Mouse (Mus musculus) lung, postnatal 0 days (tissue): ENCODE measurements around the gene Slc22a20. TPM values are rescaled to one million over a fixed set of nuclear protein-coding genes. Genes with fewer than 3 reads are reported as not detected.

Experiments
- ATAC-seq: fragments of 200-750 bp; cut with Nextera tagmentation; 2 replicates; pipeline ENCODE4 v1.8.0; 2017; ENCODE audit warnings: moderate library complexity
- DNase-seq: peaks from one replicate; pipeline ENCODE4 v3.0.0-alpha.2; 2016; ENCODE audit warnings: low spot score
- H3K27ac ChIP-seq: fragments of 300-500 bp; sonication (generic); 2 replicates; pipeline ENCODE4 v1.5.1; 2014; ENCODE audit warnings: antibody characterized with exemption, mild to moderate bottlenecking, low read length, mixed read lengths
- H3K27me3 ChIP-seq: fragments of 300-500 bp; sonication (generic); replicated peaks from 2 replicates; pipeline ENCODE4 v1.6.1; 2014; ENCODE audit warnings: low read length, mixed read lengths; ENCODE audit not compliant: insufficient read depth
- H3K36me3 ChIP-seq: fragments of 300-500 bp; sonication (generic); 2 replicates; pipeline ENCODE4 v1.6.1; 2014; ENCODE audit warnings: low read length, mixed read lengths; ENCODE audit not compliant: insufficient read depth
- H3K4me1 ChIP-seq: fragments of 300-500 bp; sonication (generic); 2 replicates; pipeline ENCODE4 v1.6.1; 2014; ENCODE audit warnings: antibody characterized with exemption, low read depth, low read length, mixed read lengths; ENCODE audit not compliant: insufficient read depth
- H3K4me2 ChIP-seq: fragments of 300-500 bp; sonication (generic); replicated peaks from 2 replicates; pipeline ENCODE4 v1.6.1; 2014; ENCODE audit warnings: low read depth, mild to moderate bottlenecking, low read length, moderate library complexity, mixed read lengths
- H3K4me3 ChIP-seq: fragments of 300-500 bp; sonication (generic); 2 replicates; pipeline ENCODE4 v1.5.1; 2014; ENCODE audit warnings: low read depth, low read length
- H3K9ac ChIP-seq: fragments of 300-500 bp; sonication (generic); replicated peaks from 2 replicates; pipeline ENCODE4 v1.6.1; 2014; ENCODE audit warnings: low read depth, mild to moderate bottlenecking
- H3K9me3 ChIP-seq: fragments of 300-500 bp; sonication (generic); 2 replicates; pipeline ENCODE4 v1.6.1; 2016; ENCODE audit warnings: low read length, mixed read lengths
- CTCF ChIP-seq: IDR thresholded peaks from 2 replicates; pipeline ENCODE4 v1.5.1; 2016; ENCODE audit warnings: antibody characterized with exemption, mild to moderate bottlenecking
- EP300 ChIP-seq: IDR thresholded peaks from 2 replicates; pipeline ENCODE4 v1.6.1; 2016; ENCODE audit warnings: antibody characterized with exemption, mild to moderate bottlenecking, control low read depth
- WGBS: fragments of 180-500 bp; shearing (Covaris S2); extraction: QIAGEN DNeasy Blood & Tissue Kit; methylation state at CpG from one replicate; pipeline ENCODE4 v1.1.7; 2014; 5-methylcytosine and 5-hydroxymethylcytosine counted together
- polyA plus RNA-seq: library from polyadenylated mRNA; unstranded; fragments of >200 nt; fragmentation: Nextera tagmentation; extraction: Ambion mirVana; gene quantifications from 2 replicates; pipeline ENCODE4 v1.2.1, GENCODE M21; 2015

Slc22a20 gene
- polyA plus RNA-seq, 1 experiment from 2014 or later, result not detected

DNA sequence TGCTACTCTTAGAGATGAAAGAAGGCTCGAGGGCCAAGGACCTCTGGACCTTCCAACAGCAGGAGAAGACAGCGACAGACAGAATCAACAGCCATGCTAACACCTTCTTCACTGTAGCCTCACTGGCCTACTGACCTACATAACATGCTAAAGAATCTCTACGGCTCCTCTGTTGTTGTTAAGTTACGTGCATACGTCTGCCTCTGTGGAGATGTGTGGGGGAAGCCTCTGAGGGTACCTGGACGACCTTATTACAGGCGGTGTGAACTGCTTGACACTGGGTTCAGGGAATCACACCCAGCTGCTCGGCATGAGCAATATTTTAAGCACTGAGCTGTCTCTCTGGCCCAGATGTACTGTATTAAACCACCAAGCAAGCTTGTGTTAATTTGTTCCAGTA lies 58.4 kb downstream of the Slc22a20 start:
- Histone ChIP-seq H3K27ac (no peak overlapping the region), H3K4me2 (no peak overlapping the region), H3K27me3 (no peaks in the 10 kb centered on the region), H3K4me3 (no peak overlapping the region), H3K4me1 (peaks cover 31% of the 10 kb centered on the region), H3K9me3 (no peaks in the 10 kb centered on the region), H3K9ac (no peak overlapping the region), H3K36me3 (no peaks in the 10 kb centered on the region)
- ATAC-seq, result no peak
- TF ChIP-seq EP300 (no peak), CTCF (no peak)
- DNase-seq, result no peak
- WGBS, result 79% methylated on average over 8 of the region's 8 CpGs

DNA sequence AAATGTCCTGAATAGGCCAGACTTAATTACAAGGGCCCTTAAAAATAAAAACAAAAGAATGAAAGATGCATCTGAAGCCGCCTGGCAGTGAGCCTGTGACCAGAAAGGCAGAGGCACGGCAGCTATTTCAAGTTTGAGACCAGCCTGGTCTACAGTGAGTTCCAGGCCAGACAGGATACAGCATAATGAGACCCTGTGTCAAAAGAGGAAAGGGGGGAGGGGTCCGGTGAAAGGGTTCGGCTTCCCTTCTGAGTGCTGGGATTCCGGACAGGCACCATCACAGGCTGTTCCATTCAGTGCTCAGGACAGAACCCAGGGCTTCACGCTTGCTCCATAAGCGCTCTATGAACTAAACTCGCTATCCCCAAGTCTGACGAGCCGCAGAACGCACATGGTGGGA lies 58.9 kb downstream of the Slc22a20 start:
- H3K4me3 ChIP-seq, result no peak overlapping the region
- no peak overlapping the region for H3K27ac ChIP-seq
- DNase-seq (no peak), ATAC-seq (no peak)
- WGBS, result 75% methylated on average over 11 of the region's 11 CpGs
- H3K36me3 ChIP-seq, result no peaks in the 10 kb centered on the region
- peaks cover 31% of the 10 kb centered on the region for H3K4me1 ChIP-seq
- no peak overlapping the region for H3K4me2 ChIP-seq
- H3K9me3 ChIP-seq, result no peaks in the 10 kb centered on the region
- no peaks in the 10 kb centered on the region for H3K27me3 ChIP-seq
- H3K9ac ChIP-seq, result no peak overlapping the region
- TF ChIP-seq EP300 (no peak), CTCF (no peak)

GRCm38 (mm10) chr19:5925311-5925855 lies 60.6 kb downstream of the Slc22a20 start:
- H3K4me1 ChIP-seq, result peaks cover 37% of the 10 kb centered on the region
- WGBS, result 23% methylated on average over 11 of the region's 11 CpGs
- ATAC-seq, result no peak

DNA sequence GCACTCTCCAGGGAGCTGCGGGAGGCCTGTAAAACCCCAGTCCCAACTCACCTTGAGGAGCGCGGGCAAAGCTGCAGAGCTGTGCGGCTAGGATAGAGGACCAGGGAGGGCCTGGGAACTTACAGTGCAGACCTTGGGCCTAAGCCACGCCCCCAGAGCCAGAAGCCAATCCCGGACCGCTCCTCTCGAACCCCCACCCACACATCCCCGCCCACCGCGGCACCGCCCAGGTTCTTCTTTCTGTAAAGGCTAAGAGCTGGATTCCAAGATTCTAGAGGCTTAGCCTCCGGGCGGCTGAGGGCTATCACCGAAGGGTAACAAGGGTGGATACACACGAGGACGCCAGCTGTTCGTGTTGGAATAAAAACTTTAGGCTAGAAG lies 61.2 kb downstream of the Slc22a20 start, which contains the start of gene Cdc42ep2:
Cdc42ep2 (minus strand) TSS at position 104 of the 381 bp plus-strand sequence.
- Histone ChIP-seq H3K4me1 (peaks cover 32% of the 10 kb centered on the region), H3K9ac (peak within 1 kb of the TSS; percentile 78), H3K4me3 (peak within 1 kb of the TSS; percentile 71), H3K4me2 (peak within 1 kb of the TSS; percentile 93), H3K27ac (peak within 1 kb of the TSS; percentile 94), H3K27me3 (no peaks in the 10 kb centered on the region), H3K36me3 (no peaks in the 10 kb centered on the region), H3K9me3 (no peaks in the 10 kb centered on the region)
- peak; percentile 99 for DNase-seq
- TF ChIP-seq EP300 (no peak), CTCF (no peak)
- ATAC-seq, result peak; percentile 92
- 0% methylated on average over 17 of the region's 18 CpGs for WGBS

More at GRCm38 (mm10) chr19:5925311-5925855, 60.6 kb downstream of the Slc22a20 start:
- no peaks in the 10 kb centered on the region for H3K27me3 ChIP-seq
- no peaks in the 10 kb centered on the region for H3K36me3 ChIP-seq
- peak overlapping the region; percentile 94 for H3K27ac ChIP-seq
- peak overlapping the region; percentile 93 for H3K4me2 ChIP-seq
- H3K4me3 ChIP-seq, result peak overlapping the region; percentile 71
- DNase-seq, result peak; percentile 35
- no peaks in the 10 kb centered on the region for H3K9me3 ChIP-seq
- no peak for TF ChIP-seq CTCF
- no peak; the same call in 1 of the 2 replicates for TF ChIP-seq EP300
- 0 out of 2 replicates have a peak overlapping the region, but pooled peaks have one; percentile 19 for H3K9ac ChIP-seq

GRCm38 (mm10) chr19:5923990-5924712 lies 61.8 kb downstream of the Slc22a20 start:
- Histone ChIP-seq H3K36me3 (no peaks in the 10 kb centered on the region), H3K4me3 (peak overlapping the region; percentile 71), H3K27me3 (no peaks in the 10 kb centered on the region), H3K9me3 (no peaks in the 10 kb centered on the region), H3K9ac (peak overlapping the region; percentile 78), H3K27ac (peak overlapping the region; percentile 94), H3K4me2 (peak overlapping the region; percentile 93), H3K4me1 (peaks cover 27% of the 10 kb centered on the region; the same call in 1 of the 2 replicates)
- under 1% methylated on average over 38 of the region's 38 CpGs for WGBS
- TF ChIP-seq EP300, result peak; percentile 62
- peak; percentile 85 for TF ChIP-seq CTCF
- DNase-seq, result peak; percentile 97
- ATAC-seq, result peak; percentile 71

GRCm38 (mm10) chr19:5922963-5923362 lies 63.0 kb downstream of the Slc22a20 start:
- Histone ChIP-seq H3K4me3 (peak overlapping the region; percentile 71; the same call in 1 of the 2 replicates), H3K9me3 (no peaks in the 10 kb centered on the region), H3K27me3 (no peaks in the 10 kb centered on the region), H3K4me2 (peak overlapping the region; percentile 93), H3K9ac (no peak overlapping the region), H3K4me1 (peaks cover 20% of the 10 kb centered on the region; the same call in 1 of the 2 replicates), H3K36me3 (peaks cover 1% of the 10 kb centered on the region), H3K27ac (peak overlapping the region; percentile 71)
- no peak for DNase-seq
- ATAC-seq, result no peak
- TF ChIP-seq EP300, result no peak
- 93% methylated on average over 3 of the region's 3 CpGs for WGBS
